Mouse (Mus musculus) spleen, adult 2 months (tissue): ENCODE measurements around the gene Tgfb1i1.

Experiments
- CTCF ChIP-seq: fragments of 200-500 bp; IDR thresholded peaks from 2 replicates; pipeline ENCODE4 v1.5.1; 2011; ENCODE audit warnings: mild to moderate bottlenecking, inconsistent platforms; ENCODE audit not compliant: insufficient read depth, insufficient read length, insufficient replicate concordance; ENCODE audit errors: extremely low read depth
- POLR2A ChIP-seq: fragments of 200-500 bp; IDR thresholded peaks from 2 replicates; pipeline ENCODE4 v1.6.1; 2011; ENCODE audit warnings: low read depth, low read length, inconsistent platforms

GRCm38 (mm10) chr7:128297291-128297616 lies 50.6 kb downstream of the Tgfb1i1 start:
- TF ChIP-seq CTCF (no peak), POLR2A (no peak)
